12 mouse cellular contexts compared by ENCODE assay signal in genomic region chr17:6162761-6163160, GRCm38 (mm10). TPM values are rescaled to one million over a fixed set of nuclear protein-coding genes. Genes with fewer than 3 reads are reported as not detected.
DNase-seq lines count a peak whose midpoint lies in the region.
"Had no signal": no experiment of that assay in that cellular context is flagged by ENCODE, and none has a peak within 500 bp of the region (broad histone marks: within the 10 kb centered on the region; RNA-seq: fewer than 3 reads in every experiment).

No protein-coding gene starts in this region.

- intact Hi-C loops in heart, postnatal 25 days (cut with DNase I), result loop anchor here (5.0 kb wide), 1 partner anchor 55 kb away; the partner anchor contains the start of gene Tulp4
- intact Hi-C loops in heart, postnatal 36 days (cut with DNase I), result no loop called here

- DNase-seq in cerebellum, adult 11-12 months, result peak; percentile 51
- no peak for DNase-seq in cerebellum, adult 11 months
- peak; percentile 57 for DNase-seq in heart, adult 8-10 months (ENCODE audit: low spot score)
- no peak for DNase-seq in heart, postnatal 25 days (ENCODE audit: low spot score)
- peak; percentile 39 to 53 for DNase-seq in adrenal gland, postnatal 36 days
- DNase-seq in heart, postnatal 36 days, result peak; percentile 27 to 28
- DNase-seq in embryo, embryonic 9.5 days (ENCODE audit: extremely low spot score), result no peak
- DNase-seq: kidney, adult 2 months; kidney, postnatal 25 days; lung, adult 18-20 months; right cerebral cortex, postnatal 4 days; thymus, postnatal 25 days had no signal

RNA-seq across cellular contexts. Expression of gene Tulp4, which starts 56.5 kb away (rescaled TPM):
- total RNA-seq in heart, adult 8-10 months (2022), result 100 to 1,000 TPM; 100 to 109 (median 105) TPM
- total RNA-seq in heart, postnatal 25 days (2021), result 100 to 1,000 TPM in 1 of 2 experiments, 10 to 100 TPM in 1; 99.6 to 111 TPM
- 10 to 100 TPM; 84.4 to 86.5 TPM for total RNA-seq in adrenal gland, postnatal 36 days (2021)
- 100 to 1,000 TPM; 105 to 115 TPM for total RNA-seq in heart, postnatal 36 days (2021)

Comparison
In these comparisons a context has a peak if more than half of its experiments do, and no peak if none do; other contexts are left out.
1. DNase-seq: peak in cerebellum, adult 11-12 months (single experiment), heart, adult 8-10 months (single experiment), adrenal gland, postnatal 36 days (2 of 2) and heart, postnatal 36 days (2 of 2); none in cerebellum, adult 11 months (single experiment), heart, postnatal 25 days (single experiment) and embryo, embryonic 9.5 days (single experiment).